Mouse (Mus musculus) heart, postnatal 36 days (tissue): ENCODE results near the gene Esp31. TPM values are rescaled to one million over a fixed set of nuclear protein-coding genes. Genes with fewer than 3 reads are reported as not detected.

Experiments
- DNase-seq, 2 experiments: peaks; one replicate each; pipeline ENCODE4 v3.0.0; 2021 to 2022
- intact Hi-C: fragments of 180-260 bp; cut with DNase I; formaldehyde crosslinking; loops from one replicate; pipeline ENCODE4 v1.15.1; 2025
- total RNA-seq, 2 experiments: library from RNA; stranded (reverse); gene quantifications; 2 replicates each; pipeline ENCODE4 v1.2.3; 2021

Gene Esp31
- total RNA-seq = not detected

GRCm38 (mm10) chr17:38639147-38639546 lies at the start of gene Esp31:
Esp31 (plus strand) TSS chr17:38639447.
- DNase-seq = no peak
- intact Hi-C loops = no loop called here

Other genes starting within 250 kb of the Esp31 start
- gene Esp36, start 219.3 kb upstream of the Esp31 start, total RNA-seq = not detected
- not detected for gene Esp34, start 85.3 kb upstream of the Esp31 start, total RNA-seq